Mouse (Mus musculus) mesoderm, embryonic 11.5 days (tissue): ENCODE measurements around the gene Uvrag.
"Not testable (repeated sequence)": the region's sequence is repeated elsewhere in the genome, so short reads cannot be mapped to it uniquely, and the experiment has no call there.

Source experiments
- DNase-seq: peaks from one replicate; pipeline ENCODE4 v3.0.0-alpha.2; 2012; ENCODE audit warnings: low read depth, low spot score

Uvrag gene

GRCm38 (mm10) chr7:99097781-99098180, 43.2 kb downstream of the Uvrag start:
- no peak for DNase-seq

GRCm38 (mm10) chr7:99097128-99097527, 43.8 kb downstream of the Uvrag start:
- DNase-seq = no peak

GRCm38 (mm10) chr7:99095191-99095590, 45.8 kb downstream of the Uvrag start:
- no peak for DNase-seq

- no peak for DNase-seq
Measured at GRCm38 (mm10) chr7:99094336-99094735, 46.6 kb downstream of the Uvrag start.

- DNase-seq = no peak
Measured at GRCm38 (mm10) chr7:99091915-99092645, 48.9 kb downstream of the Uvrag start.

- DNase-seq = no peak
Measured at GRCm38 (mm10) chr7:99089716-99090115, 51.2 kb downstream of the Uvrag start.

- no peak for DNase-seq
Measured at GRCm38 (mm10) chr7:99088576-99089346, 52.2 kb downstream of the Uvrag start.

- no peak for DNase-seq
Measured at GRCm38 (mm10) chr7:99087581-99087980, 53.4 kb downstream of the Uvrag start.

- no peak for DNase-seq
Measured at GRCm38 (mm10) chr7:99086646-99087443, 54.1 kb downstream of the Uvrag start.

GRCm38 (mm10) chr7:99085249-99085648, 55.7 kb downstream of the Uvrag start:
- DNase-seq = no peak

GRCm38 (mm10) chr7:99079522-99079921, 61.4 kb downstream of the Uvrag start:
- DNase-seq = peak; percentile 70

- DNase-seq = no peak
Measured at GRCm38 (mm10) chr7:99078805-99079204, 62.1 kb downstream of the Uvrag start.

- no peak for DNase-seq
Measured at GRCm38 (mm10) chr7:99077234-99077633, 63.7 kb downstream of the Uvrag start.

- no peak for DNase-seq
Measured at GRCm38 (mm10) chr7:99075101-99075500, 65.8 kb downstream of the Uvrag start.

GRCm38 (mm10) chr7:99073734-99074372, 67.1 kb downstream of the Uvrag start:
- DNase-seq = peak; percentile 69

- DNase-seq = no peak
Measured at GRCm38 (mm10) chr7:99067710-99068109, 73.2 kb downstream of the Uvrag start.

- no peak for DNase-seq
Measured at GRCm38 (mm10) chr7:99065920-99066319, 75.0 kb downstream of the Uvrag start.

GRCm38 (mm10) chr7:99065391-99065831, 75.5 kb downstream of the Uvrag start:
- DNase-seq = peak; percentile 81

- DNase-seq = no peak
Measured at GRCm38 (mm10) chr7:99064795-99065194, 76.1 kb downstream of the Uvrag start.

GRCm38 (mm10) chr7:99062263-99062662, 78.7 kb downstream of the Uvrag start:
- DNase-seq = not testable (repeated sequence)

- no peak for DNase-seq
Measured at GRCm38 (mm10) chr7:99061056-99061680, 79.8 kb downstream of the Uvrag start.
